Mouse (Mus musculus) neural tube, embryonic 10.5 days (tissue): ENCODE data around the gene Prox2.
A peak's percentile ranks its signal among the peaks of the same experiment; 100 is the strongest.
"Not testable (repeated sequence)": the region's sequence is repeated elsewhere in the genome, so short reads cannot be mapped to it uniquely, and the experiment has no call there.

ENCODE experiments used
- DNase-seq: peaks from one replicate; pipeline ENCODE4 v3.0.0-alpha.2; 2017; ENCODE audit warnings: low spot score; ENCODE audit errors: extremely low spot score

Gene Prox2

GRCm38 (mm10) chr12:85110698-85111592, at the start of gene Prox2, which contains the start of gene Dlst:
TSS of gene Prox2 (minus strand) at chr12:85110759.
TSS of gene Dlst (plus strand) at chr12:85110833.
- peak; percentile 92 for DNase-seq

DNA sequence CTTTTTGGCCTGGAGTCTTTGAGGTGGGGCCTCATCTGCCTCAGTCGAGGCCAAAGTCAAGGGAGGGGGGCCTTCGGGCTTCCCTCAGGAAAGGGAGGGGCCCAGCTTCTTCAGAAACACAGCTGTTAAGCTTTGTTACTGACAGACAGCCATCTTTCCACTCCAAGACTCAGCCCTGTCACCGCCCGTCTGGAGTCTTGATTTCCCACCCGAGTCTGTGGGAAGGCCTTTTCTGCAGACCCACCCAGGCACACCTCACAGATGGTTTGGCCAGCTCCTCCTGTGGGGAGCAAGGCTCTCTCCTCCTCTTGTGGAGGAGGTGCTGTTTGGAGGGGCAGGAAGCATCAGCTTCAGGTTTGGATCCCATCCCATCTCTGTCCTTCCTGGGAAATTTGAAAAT, 49.0 kb upstream of the Prox2 start:
- DNase-seq, result no peak

DNA sequence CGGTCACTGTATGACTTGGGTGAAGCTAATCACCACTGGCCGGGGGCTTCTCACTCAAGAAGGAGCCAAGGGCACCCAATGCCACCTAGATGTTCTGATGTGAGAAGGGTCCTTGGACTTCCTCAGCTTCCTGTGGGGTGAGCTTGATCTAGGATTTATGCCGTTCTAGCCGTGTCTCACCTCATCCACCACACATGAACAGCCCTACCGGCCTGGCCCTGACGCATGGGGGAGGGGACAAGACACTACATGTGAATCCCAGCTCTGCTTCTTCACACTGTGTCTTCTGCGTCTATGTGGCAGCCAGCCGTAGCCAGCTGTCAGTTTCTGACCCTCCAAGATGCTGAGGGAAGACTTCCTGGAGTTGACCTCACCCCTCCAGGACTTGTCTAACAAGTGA, 48.2 kb upstream of the Prox2 start:
- DNase-seq, result no peak

GRCm38 (mm10) chr12:85157797-85158460, 47.4 kb upstream of the Prox2 start:
- no peak for DNase-seq

- DNase-seq, result no peak
Measured at GRCm38 (mm10) chr12:85156324-85156723, 45.8 kb upstream of the Prox2 start.

- no peak for DNase-seq
Measured at GRCm38 (mm10) chr12:85153011-85153410, 42.5 kb upstream of the Prox2 start.

DNA sequence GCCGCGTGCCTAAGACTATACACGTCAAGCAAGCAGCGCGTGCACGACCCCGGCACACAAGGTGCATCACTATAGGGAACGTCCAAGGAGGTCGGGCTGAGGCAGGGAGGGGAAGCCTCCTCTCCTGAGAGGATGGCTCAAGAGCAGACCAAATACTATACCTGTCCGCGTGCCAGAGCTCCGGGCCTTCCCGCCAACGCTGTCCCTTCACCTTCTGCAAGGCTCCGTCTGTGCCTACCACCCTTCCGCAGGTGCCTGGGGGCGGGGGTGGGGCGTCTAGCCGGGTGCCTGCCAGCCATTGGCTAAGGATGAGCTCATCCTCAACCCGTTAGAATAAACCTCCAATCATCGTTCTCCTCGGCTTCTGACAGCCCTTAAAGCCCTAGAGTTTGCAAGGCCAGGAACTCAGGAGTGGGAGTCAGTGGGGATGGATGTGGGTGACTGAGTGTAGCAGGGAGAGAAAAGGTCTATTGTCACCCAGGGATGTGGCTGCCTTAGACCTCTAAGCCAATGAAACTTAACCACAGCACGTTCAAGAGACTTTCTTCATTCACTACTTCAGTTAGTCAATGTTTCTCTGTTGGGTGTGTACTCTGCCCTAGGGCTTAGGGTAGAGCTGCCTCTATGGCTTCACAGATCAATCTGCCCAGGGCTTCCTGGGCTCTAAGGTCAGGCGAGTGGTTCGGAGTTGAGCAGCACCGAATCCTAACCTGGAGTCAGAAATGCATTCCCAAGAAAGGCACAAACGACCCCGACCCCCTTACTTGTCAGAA, 40.6 kb upstream of the Prox2 start, which contains the start of gene Rps6kl1:
TSS of gene Rps6kl1 (minus strand) at position 263 of the 773 bp plus-strand sequence.
- DNase-seq, result peak; percentile 49

DNA sequence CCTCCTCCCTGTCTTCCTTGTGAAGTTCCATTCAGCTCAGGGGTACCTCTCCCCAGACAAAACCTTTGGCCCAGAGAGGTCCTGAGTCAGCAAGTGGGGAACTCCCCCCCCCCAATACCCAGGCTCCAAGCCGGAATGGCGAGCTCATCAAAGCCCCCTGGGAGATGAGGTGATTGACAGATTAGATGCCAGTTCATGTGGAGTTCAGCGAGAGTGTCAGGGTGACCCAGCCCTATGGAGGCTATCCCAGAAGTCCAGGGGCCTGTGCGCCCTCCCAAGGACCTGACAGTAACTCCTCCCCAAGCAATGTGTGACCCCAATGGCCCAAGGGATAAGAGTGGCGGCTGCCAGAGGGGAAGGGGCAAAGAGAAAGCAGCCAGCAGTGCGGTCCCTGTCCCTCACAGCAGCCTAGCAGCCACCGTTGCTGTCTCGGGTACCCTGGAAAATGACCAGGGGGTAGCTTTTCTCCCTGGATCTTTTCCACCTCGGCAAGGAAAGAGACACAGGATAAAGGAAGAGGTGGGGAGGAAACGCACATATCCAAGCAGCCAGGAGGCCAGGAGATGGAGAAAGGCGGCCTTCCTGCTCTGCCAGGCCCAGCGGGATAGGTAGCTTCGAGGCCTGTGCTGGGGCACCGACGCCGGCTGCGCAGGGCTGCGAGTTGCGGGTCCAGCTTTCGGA, 39.9 kb upstream of the Prox2 start:
- peak; percentile 21 for DNase-seq

- DNase-seq, result no peak
Measured at GRCm38 (mm10) chr12:85146881-85147280, 36.3 kb upstream of the Prox2 start.

GRCm38 (mm10) chr12:85146355-85146754, 35.8 kb upstream of the Prox2 start:
- DNase-seq, result no peak

DNA sequence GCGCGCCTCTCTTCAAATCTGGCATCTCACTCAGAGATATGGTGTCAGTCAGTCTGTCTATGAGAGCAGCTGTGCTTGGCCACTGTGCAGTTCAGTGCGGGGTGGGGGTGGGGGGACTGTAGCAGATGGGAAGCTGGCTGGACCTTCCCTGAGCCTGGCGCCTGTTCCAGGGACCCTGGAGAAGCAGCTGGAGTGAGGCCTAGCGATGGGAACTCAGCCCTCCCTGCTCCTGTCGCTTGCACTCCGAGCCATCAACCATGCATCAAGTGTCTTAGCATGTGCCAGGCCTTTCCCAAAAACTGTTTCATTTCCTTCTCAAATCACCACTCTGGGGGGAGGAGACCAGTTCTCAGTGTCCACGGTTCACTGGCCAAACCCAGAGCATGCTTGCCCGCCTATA, 35.1 kb upstream of the Prox2 start:
- no peak for DNase-seq

DNA sequence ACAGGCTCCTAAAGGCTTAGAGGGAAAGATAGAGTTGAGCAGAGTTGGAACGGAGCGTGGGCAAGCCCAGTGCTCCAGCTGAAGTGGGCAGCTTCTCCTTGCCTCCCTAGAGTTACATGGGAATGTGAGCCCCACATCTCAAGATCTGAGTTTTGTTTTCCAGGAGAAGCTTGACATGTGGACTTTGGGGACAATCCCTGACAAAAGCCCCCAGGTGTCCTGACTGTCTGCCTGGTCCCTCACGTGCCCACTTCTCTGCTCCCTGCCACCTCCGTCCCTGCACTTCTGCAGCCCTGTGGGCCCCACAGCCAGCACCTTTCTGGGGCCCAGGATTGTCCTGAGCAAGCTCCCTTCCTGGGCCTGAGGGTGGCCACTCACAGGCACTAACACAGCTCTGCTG, 34.3 kb upstream of the Prox2 start:
- no peak for DNase-seq

DNA sequence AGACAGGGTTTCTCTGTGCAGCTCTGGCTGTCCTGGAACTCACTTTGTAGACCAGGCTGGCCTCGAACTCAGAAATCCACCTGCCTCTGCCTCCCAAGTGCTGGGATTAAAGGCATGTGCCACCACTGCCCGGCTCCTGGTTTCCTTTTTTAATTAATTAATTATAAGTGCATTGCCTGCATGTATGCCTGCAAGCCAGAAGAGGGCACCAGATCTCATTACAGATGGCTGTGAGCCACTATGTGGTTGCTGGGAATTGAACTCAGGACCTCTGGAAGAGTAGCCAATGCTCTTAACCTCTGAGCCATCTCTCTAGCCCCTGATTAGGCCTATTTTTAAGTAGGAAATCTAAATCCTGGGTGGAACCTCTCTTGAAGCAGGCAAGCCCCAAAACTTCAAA, 33.7 kb upstream of the Prox2 start:
- not testable (repeated sequence) for DNase-seq

DNA sequence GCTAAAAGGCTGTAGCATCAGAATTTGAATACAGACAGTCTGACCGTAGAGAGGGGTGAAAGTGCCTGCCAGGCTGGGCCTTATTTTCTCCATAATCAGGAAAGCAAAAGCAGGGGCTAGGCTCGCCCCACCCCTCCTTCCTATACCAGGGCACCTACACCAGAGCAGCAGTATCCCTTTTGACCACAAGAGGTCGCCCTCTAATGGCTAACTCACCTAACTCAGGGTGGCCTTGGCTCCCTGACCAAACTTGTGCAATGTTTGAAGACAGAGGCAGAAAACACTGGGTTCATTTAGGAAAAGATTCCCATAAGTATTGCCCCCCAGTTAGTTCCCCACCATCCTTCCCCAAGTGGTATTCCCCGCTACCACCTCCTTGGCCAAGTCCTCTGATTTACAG, 32.2 kb upstream of the Prox2 start:
- DNase-seq, result peak; percentile 89

GRCm38 (mm10) chr12:85141096-85141495, 30.5 kb upstream of the Prox2 start:
- DNase-seq, result no peak

- DNase-seq, result no peak
Measured at GRCm38 (mm10) chr12:85140036-85140701, 29.6 kb upstream of the Prox2 start.

- DNase-seq, result no peak
Measured at GRCm38 (mm10) chr12:85136627-85137026, 26.1 kb upstream of the Prox2 start.

GRCm38 (mm10) chr12:85135513-85136470, 25.2 kb upstream of the Prox2 start:
- no peak for DNase-seq

DNA sequence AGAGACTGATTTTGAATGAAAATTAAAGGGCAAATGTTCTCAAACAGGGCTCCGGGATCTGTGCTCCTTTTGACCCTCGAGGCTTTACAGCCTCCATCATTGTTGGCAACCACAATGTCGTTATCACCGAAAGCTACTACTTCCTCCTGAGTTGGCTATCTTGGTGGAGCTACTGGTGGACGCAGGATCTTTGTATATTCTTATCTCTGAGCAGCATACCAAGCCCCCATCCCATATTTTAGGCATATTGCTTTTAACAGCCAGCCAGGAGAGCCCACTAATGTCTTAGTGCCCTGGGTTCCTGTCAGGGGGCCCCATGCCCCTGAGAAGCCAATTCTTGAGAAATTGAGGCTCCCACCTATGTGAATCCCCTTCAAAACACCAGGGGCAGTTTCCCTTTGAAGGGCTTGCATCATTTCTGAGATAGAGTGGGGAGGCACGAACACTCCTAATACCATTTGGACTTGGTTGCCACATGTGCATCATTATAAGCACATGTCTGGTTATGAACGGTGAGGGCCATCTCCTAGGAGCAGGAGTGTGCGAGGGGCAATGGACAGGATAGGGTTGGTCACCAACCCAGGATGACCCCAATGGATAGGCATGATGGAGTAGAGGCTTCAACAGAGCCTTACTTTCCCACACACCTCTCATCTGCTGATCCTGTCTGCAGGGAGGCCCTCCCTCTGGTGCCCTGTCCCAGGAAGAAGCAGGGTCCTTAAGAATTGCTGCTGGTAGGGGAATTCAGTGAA, 23.7 kb upstream of the Prox2 start:
- no peak for DNase-seq
